Mouse (Mus musculus) monocyte, adult 2 months (primary cell): ENCODE data around the gene Kcnd3.

Experiments used
- DNase-seq, 2 experiments: peaks; one replicate each; pipeline ENCODE4 v3.0.0; 2022; ENCODE audit warnings: low spot score in 2 of 2, low read depth in 1 of 2

The Kcnd3 gene

DNA sequence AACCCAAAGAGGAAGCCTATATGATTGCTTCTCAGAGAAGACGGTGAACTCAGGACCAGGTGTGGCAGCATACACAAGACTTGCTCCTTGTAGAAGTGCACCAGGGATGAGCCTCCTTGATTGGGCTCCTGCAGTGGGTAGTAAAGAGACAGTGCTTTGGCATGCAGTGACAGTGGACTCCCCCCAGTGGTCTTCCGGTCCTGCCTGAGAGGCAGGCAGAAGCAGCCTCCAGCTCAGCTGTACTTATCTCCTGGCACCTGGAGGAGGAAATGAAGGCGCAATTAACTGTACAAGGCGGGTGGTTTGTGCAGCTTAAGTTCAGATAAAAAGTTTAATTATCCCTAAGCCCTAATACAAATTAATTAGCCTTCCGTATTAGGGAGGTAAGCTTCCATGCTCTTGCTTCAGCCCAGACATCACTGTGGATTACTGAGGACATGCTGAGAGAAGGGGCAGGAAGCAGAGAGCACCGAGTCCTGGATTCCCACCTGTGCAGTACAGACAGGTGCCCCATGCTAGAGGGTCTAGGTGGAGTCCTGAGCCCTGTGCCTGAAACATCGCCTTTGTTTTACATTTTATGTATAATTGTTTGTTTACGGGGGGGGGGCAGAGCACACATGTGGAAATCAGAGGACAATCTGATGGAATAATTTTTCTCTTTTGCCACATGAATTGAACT is 196.9 kb downstream of the Kcnd3 start:
- DNase-seq = no peak

DNA sequence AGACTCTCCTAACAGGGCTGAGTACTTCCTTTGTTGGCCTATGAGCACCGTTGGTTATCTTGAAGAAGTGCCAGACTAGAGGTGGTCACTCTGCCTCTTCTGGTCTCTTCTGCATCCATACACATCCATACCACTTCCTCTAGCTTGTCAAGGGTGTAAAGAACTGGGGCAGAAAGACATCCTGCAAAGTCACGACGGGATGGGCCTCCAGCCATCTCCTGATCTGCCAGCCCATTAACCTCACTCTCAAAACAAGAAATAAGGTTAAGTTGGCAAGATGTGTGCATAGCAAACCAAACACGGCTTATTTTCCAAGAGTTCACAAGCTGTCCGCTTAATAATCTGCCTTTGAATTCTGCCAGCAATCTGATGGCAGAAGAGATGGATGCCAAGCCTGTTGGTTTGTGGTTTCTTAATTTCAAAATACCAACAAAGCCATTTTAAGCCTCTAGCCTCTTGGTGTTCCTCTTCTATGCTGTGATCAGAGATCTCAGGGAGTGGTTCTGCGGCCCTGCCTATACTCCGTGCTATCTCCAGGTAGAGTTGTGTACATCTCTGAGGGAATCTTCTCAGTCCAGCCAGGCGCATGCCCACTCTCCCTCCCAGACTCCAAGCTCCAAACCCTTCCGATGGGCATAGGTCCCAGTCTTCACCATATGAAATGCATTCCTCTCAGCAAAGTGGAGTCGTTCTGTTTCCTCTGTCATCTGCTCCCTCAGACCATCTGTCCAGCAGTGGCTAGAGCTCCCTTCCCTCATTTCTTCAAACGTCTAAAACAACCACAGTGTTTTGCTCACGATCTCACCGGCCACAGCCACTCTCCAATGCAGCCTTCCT is 201.6 kb downstream of the Kcnd3 start:
- DNase-seq = no peak

DNA sequence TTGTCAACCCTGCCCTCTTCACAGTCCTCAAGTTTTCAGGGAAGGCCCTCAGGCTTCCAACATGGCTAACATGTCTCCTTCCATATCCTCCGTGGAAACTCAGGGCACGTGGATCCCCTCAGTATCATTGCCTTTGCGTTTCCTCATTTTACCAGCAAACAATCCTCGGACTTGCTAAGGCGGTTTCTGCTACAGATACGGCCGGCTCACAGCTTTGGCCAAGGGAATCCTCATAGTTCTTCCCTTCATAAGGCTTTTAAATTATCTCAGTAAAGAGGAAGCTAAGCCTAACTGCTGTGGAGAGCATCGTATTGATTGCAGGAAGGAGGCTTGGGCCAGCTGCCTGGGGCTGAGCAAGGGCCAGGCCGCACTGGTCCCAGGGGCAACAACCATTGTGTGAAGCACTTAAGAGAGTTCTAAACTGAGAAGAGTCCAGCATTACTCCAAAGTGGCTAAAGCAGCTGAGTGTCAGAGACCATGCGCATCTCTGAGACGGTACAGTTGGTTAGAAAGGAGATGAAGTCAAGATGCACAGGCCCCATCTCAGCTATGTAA is 203.0 kb downstream of the Kcnd3 start:
- DNase-seq = no peak

DNA sequence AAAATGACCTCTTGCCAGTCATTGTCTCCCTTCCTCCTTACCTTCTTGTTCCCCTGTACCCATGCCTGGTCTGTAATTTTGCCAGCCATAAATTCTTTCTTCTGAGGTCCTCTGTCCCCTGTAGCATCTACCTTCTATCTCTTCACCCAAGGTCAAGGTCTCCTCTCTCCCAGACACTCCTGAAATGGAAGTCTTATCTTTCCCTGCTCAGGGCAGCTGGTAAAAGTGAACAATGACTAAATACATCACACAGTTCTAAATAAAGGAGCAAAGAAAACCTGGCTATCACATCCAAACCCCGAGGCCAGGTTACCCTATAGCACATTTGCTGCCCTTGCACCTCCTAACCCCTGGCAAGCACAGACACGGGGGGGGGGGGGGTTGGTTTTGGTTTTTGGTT is 208.4 kb downstream of the Kcnd3 start:
- no peak for DNase-seq

DNA sequence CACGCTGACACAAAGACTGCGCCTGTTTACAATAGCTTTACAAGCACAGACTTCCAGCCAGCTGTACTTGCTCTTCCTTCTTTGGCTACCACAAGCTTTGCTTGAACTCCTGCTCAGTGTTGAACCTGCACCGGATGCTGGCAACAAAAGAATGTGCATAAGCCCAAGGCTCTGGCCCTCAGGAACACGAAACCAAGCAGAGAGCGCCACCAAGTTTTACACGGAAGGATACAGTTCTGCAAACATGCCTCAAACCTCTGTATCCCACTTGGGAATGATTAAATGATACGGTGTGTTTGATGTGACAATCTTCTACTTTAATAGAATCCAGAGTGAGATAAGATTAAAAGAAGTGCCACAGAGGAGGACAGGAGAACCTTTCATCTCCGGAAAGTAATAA is 210.9 kb downstream of the Kcnd3 start:
- no peak for DNase-seq

DNA sequence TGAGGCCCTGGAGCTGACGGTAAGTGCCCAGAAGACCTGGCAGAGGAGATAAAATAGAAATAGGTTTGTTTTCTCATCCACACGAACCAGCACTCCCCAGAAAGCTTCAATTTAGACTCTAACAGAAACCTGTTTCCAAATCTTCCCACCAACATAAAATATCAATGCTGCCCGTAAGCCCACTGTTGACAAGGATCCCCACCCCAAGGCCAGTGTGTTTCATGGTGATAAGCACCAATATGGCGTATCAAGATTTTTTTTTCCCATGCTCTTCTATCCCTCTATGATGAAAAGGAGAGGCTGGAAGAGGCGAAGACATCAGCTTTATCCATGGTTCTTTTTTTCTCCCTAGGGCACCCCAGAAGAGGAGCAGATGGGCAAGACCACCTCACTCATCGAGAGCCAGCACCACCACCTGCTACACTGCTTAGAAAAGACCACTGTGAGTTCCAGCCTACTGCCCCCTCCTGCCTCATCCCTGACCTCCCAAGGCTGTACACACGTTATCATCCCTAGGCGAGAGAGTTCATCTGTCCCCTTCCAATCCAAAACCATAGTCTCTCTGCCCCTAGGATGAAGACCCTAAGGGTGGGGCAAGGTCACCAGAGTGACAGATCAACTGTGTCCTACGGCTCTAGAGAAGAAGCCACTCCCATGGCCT is 213.1 kb downstream of the Kcnd3 start:
- DNase-seq = no peak

DNA sequence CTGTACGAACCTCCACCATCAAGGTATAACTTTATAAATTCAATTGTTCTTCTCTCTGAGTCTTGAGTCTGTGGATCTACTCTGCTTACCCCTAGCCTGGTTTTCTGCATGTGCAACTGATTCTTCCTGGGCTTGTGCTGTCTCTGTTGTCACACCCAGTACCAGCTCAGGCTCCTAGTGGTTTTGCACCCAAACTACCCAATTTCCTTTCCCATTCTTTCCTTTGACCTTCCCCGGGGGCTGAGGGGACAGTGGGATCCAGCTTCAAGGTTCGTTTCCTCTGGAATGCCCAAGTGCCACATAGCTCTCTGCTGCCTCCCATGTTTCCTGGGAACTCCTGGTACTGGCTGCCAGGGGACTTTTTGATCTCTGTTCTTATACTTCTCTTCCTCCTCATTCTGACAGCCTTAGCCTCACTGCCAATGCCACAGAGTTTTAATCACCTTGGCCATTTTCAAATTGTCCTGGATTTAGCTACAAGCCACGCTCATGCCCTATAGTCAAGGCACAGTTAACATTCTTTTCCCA is 214.9 kb downstream of the Kcnd3 start:
- no peak for DNase-seq

DNA sequence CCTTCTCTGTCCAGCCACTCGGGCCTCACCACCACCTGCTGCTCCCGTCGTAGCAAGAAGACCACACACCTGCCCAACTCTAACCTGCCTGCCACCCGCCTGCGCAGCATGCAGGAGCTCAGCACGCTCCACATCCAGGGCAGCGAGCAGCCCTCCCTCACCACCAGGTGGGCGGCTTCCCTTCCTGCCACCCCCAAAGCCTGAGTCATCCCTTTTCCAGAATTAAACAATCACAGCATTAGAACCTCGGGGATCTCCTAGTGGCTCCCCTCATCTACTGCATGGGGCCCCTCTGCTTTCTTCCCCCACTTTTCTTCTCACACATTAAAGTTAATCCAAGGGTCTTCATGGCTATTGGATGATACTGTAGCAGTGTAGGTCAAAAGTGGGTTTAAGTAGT is 216.0 kb downstream of the Kcnd3 start:
- DNase-seq = no peak

DNA sequence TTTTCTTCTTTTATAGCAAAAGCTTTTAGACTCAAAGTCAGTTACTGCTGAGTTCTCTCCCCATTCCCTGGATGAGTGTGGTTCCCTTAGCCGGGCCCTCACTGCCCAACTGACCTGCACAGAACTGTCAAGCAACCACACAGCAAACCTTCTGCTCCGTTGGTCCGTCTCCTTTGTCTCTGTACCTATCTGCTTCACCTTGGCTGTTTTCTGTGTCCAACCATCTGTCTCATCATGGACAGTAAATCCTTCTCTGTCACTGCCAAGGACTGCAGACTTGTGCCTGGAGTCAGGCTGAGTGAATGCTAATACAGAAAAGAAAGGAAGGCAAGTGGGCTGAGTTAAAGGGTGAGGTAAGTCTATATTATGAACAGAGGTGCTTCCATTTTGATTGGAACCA is 217.6 kb downstream of the Kcnd3 start:
- no peak for DNase-seq

DNA sequence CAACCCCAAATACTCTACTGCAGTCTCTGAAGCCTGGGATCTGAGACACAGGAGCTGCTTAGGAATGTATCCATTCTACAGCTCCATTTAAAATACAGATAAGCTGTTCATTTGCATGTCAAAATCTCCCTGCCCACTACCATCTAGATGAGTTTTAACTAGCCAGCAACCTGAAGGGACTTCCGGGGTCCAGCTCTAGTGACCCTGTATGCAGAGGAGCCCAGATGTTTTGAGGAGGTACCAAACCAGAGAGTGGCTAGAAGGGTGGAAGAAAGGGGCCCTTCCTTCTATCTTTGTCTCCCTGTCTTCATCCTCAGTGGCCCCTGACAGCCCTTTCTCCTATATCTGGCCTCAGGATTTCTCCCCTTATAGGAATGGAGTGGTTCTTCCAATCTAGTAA is 218.7 kb downstream of the Kcnd3 start:
- no peak for DNase-seq

DNA sequence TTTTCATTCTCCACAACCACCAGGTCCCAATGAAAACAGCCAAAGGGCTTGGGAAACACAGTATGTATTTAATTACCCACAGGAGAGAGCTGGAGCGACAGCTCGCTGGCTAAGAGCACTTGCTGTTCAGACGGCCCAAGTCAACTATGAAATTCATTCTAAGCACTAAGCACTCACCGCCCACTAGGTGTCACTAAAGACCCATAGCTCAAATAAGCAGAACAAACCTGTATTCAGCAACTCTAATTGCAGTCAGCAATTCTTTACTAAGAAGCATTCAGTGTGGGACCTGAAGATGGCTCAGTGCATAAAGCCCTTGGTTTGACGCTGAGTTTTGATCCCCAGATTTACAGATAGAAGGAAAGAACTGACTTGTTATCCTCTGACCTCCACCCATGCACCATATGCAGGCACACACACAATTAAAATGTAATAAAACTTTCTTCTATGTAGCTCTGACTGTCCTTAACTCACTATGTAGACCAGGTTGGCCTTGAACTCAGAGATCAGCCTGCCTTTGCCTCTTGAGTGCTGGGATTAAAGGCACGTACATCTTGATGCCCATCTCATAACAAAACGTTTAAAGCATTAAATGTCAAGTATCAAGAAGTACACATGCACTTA is 222.6 kb downstream of the Kcnd3 start:
- DNase-seq = peak; percentile 28 to 42

DNA sequence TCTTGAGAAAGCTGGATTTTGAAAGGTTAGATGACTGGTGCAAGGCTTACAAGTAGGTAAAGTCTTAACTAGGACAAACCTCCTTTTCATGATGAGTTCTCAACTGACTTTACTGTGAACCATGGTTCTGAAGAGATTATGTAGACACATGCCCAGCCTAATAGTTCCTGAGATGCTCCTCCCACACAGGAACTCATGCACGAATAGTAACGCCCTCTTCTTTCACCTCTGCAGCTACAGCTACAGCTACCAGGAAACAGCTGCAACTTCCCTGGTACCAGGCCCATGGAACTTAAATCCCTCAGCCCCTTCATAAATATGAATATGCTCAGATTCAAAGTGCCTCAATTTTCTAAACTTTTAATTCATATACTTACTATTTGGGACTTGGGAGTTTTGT is 223.8 kb downstream of the Kcnd3 start:
- DNase-seq = no peak

DNA sequence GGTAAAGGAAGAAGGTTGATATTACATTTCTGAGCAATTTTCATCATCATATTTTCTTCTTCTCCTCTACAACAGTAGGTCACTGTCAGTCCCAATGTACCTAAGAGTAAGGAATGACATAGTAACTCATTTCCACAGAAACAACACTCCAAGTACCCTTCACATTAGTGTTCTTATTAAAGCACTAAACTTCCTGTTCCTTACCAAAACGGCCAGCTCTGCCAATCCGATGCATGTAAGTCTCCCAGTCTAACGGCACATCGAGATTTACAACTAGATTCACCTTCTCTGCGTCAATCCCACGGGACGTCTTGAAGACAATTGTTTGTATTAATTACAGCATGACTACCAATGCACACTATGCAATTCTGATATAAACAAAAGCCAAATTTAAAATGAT is 228.2 kb downstream of the Kcnd3 start:
- DNase-seq = no peak

DNA sequence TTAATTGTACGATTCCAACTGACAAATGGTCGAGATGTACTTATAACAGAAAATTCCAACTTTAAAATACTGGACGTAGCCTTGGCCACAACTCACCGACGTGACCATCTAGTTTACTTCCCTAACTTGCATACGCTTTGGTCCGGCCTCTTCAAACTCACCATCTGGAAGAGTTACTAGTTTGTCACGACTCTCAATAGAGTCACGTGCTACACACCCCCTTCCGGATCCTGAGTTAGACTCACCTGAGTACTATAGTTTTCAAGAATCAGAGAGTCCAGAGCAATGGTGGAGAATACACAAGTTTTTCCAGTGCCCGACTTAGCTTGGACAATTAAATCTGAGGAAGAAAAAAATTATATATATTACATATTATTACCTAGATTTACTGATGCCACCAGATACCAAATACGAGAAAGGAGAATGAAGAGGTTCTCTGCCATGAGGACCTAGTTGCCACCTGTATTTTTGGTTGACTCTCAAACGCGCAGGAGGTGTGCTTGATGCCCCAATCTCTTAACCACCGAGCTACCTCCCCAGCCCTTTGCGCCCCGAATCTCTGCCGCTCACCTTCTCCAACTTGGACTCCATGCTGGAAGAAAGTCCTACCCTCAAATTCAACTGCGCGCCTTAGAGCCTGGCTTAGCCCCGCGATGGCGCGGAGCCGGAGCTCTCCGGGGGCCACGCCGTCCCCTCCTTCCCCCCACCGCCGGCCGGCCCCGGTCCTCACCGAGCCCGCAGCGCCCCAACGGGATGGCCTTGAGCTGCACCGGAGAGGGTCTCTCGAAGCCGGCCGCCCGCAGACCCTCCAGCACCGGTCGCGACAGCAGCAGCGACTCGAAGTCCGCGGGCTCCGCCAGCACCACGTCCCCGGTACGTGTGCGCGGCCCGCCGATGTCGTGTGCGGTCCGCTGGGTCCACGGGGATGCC is 234.5 kb downstream of the Kcnd3 start:
- DNase-seq = no peak

DNA sequence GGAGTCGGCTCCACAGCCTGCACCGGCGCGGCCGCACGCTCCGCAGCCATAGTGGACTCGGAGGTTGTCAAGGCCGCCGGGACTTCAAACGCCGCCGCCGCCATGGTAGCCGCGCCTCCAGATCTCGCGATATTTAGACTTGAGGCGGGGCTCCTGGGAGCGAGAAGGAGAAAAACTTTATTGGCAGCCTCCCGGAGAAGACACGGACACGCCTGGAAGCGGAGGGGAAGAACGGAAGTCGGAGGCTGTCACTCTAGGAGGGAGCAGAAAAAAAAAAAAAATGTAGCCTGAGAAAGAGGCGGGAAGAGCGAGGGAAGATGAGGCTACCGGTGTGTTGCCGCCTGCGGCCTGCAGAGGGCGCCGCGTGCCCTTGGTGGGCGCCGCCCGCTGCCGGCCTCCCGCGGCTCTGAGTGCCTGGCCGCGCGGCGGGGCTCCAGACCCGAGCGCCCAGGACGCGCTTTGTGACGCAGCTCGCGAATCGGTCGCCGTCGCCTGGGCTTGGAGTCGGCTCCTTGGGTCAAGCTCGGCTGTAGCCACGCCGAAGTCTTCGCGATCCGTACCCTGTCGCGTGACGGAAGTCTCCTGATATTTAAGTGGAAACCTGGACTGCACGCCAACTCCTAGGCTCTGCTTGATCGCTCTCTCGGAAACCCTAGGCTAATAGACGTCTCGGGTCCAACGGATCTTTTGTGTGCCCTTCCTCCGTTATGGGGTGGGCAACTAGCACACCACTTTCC is 235.4 kb downstream of the Kcnd3 start, which contains the start of gene Ddx20:
Gene Ddx20 (minus strand): TSS at position 251 of the 737 bp plus-strand sequence.
- DNase-seq = peak; percentile 93 to 94

DNA sequence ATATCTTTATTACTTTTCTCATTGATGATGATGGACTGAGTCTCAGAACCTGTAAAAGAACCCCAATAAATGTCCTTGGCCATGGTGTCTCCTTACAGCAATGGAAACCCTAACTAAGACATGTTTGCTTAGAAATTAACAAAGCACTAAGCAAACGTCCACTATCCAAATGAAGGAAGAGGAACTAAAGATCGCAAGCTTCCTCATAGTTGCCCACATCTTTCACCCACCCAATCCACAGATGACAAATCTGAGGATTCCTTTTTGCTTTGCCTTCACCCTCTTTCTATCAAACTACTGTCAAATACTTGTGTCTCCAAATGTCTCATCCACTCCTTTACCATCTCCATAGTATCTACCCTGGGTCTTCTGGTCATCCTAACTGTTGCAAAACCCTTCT is 236.4 kb downstream of the Kcnd3 start:
- no peak for DNase-seq

DNA sequence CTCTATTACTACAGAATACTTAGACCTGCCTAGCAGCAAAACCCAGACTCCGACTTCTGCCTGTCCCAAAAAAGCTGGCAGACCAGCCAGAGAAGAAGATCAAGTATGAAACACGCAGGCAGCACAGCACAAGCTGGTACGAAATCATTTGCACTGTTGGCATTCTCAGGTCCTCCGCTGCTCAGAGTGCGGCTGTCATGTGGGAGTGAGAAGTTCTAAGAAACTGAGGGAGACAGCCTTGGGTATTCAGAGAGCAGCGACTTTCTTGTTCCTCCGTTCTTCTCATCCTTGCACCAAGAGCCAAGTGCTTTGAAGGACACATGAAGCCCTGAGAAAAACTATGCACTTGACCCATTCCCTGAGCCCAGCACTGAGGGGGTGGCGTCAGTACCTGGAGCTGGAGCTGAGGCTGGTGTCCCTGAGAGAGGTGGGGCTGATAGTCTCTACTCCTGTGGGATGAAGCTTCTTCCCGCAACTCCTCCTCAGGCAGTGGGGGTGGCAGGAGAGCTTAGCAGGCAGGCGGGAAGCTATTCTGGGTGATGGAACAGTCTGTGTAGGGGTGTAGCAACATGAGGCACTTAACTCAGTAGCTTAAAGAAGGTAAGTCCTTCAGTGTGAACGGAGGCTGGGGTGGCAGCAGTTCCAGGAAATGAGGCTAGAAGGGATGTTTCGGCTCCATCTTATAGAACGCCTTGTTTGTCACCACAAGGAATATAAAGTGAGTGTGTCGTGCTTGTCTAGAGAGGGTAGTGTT is 241.4 kb downstream of the Kcnd3 start:
- DNase-seq = no peak
